Mouse (Mus musculus): ENCODE measurements around the gene Ttll5.

The Ttll5 gene

GRCm38 (mm10) chr12:86107645-86108044 is 283.2 kb downstream of the Ttll5 start:
- DNase-seq = no peak

- no peak for DNase-seq
Observed at GRCm38 (mm10) chr12:86109531-86109930, 285.1 kb downstream of the Ttll5 start.

- no peak for DNase-seq
Observed at GRCm38 (mm10) chr12:86110637-86111036, 286.2 kb downstream of the Ttll5 start.

Measured in right cerebral cortex, postnatal 4 days (tissue).